Mouse (Mus musculus) central nervous system, embryonic 18 days (tissue): Measurements from ENCODE around the gene Uchl4. TPM values are rescaled to one million over a fixed set of nuclear protein-coding genes. Genes with fewer than 3 reads are reported as not detected.

Experiments used
- polyA plus RNA-seq: library from polyadenylated mRNA; depleted of rRNA; stranded (reverse); fragments of >200 nt; gene quantifications from 2 replicates; pipeline ENCODE4 v1.2.3, GENCODE M21; 2012; rRNA removed

The Uchl4 gene
- 0.10 and 0.27 TPM in 2 replicates for polyA plus RNA-seq

DNA sequence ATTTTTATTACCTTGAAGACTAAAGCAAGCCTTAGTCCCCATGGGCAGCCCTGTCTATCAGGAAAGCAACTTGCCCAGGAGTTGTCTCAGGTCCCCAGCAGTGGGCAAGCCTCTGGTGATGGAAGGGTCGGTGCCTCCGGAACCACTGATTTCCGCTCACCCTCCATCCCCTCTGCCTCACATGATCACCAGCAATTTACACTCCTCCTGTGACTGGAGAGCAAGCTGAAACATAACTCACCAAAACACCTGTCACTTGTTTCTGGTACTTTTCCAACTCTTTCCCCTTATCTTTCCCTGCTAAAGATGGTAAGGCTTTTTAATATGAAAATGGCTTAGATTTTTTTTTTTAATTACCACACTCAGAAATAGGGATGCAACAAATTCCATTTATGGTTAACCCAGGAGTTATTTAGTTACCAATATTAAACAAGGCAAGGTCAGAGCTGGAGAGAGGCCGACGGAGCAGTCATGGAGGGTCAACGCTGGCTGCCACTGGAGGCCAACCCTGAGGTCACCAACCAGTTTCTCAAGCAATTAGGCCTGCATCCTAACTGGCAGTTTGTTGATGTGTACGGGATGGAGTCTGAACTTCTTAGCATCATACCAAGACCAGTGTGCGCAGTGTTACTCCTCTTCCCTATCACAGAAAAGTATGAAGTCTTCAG lies at the start of gene Uchl4:
Uchl4 (plus strand) TSS at position 434 of the 668 bp plus-strand sequence.

DNA sequence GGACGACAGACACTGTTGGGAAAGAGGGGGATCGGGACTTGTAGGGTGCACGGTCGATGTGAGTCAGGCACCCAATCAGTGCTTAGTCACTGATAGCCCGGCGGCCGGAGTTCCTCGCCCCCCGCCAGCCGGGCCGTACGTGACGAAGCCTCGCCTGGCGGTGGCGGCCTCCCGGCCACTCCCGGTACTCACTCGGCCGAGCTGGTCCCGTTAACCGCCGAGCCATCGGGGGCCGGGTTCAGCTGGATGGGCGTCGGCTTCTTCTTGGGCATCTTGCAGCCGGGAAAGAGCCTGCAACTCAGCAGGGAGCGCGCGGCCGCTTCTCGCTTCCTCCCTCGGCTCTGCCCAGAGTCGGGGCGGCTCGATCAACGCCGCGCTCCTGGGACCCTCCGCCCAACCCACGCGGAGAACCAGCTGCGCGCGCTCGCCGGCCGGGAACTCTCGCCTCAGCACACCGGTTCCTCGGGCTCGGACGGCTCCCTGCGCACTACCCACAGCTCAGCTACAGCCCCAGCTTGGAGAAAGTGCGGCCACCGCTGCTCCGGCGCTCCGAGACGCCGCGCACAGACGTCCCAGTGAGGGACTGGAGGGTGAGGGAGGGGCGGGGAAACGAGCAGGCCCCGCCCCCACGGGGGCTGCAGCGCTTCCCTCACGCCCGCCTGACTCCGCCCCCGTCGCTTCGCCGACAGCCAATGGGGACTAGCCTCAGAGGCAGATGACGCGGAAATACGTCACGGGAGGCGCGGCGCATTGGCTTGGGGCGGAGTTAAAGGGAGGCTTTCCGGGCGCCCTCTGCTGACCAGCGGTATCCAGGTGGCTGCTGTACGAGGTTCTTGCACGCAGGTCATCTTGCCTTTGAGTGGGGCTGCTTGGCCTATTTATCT lies 18.3 kb downstream of the Uchl4 start, which contains the start of gene Map2k1:
Map2k1 (minus strand) TSS at position 611 of the 884 bp plus-strand sequence.

GRCm38 (mm10) chr9:64281105-64281780 lies 46.2 kb downstream of the Uchl4 start, which contains the start of gene Tipin:
Gene Tipin (plus strand): TSS chr9:64281581.

Other genes with a start within 250 kb of the Uchl4 start
- gene Smad6, start 213.1 kb upstream of the Uchl4 start, polyA plus RNA-seq, result 3.5 and 4.2 TPM in 2 replicates
- 0.24 TPM in 1 of 2 replicates, not detected in the other for gene Lctl, start 118.1 kb upstream of the Uchl4 start, polyA plus RNA-seq
- gene Zwilch, start 62.1 kb upstream of the Uchl4 start, polyA plus RNA-seq, result 11.3 and 14.9 TPM in 2 replicates
- gene Rpl4, start 61.8 kb upstream of the Uchl4 start, polyA plus RNA-seq, result 804 and 806 TPM in 2 replicates
- gene Snapc5, start 55.9 kb upstream of the Uchl4 start, polyA plus RNA-seq, result 21.1 and 21.7 TPM in 2 replicates
- gene Map2k1, start 18.4 kb downstream of the Uchl4 start, polyA plus RNA-seq, result 47.5 and 47.7 TPM in 2 replicates
- 50.4 and 56.7 TPM in 2 replicates for gene Tipin, start 46.4 kb downstream of the Uchl4 start, polyA plus RNA-seq
- 23.0 and 24.0 TPM in 2 replicates for gene Dis3l, start 106.1 kb downstream of the Uchl4 start, polyA plus RNA-seq
- 7.2 and 9.2 TPM in 2 replicates for gene Megf11, start 150.4 kb downstream of the Uchl4 start, polyA plus RNA-seq